Mouse (Mus musculus) embryonic facial prominence, embryonic 11.5 days (tissue): Measurements from ENCODE around the gene Cdr2. TPM values are rescaled to one million over a fixed set of nuclear protein-coding genes. Genes with fewer than 3 reads are reported as not detected.
A peak's percentile ranks its signal among the peaks of the same experiment; 100 is the strongest.
"Not testable (repeated sequence)": the region's sequence is repeated elsewhere in the genome, so short reads cannot be mapped to it uniquely, and the experiment has no call there.

ENCODE experiments used
- ATAC-seq: fragments of 200-750 bp; cut with Nextera tagmentation; replicated peaks from 2 replicates; pipeline ENCODE4 v1.8.0; 2017; ENCODE audit warnings: low read depth; ENCODE audit not compliant: insufficient number of reproducible peaks, low FRiP score, low TSS enrichment
- DNase-seq: peaks from one replicate; pipeline ENCODE4 v3.0.0-alpha.2; 2015; ENCODE audit warnings: low spot score
- H3K27ac ChIP-seq: fragments of 300-500 bp; sonication (generic); replicated peaks from 2 replicates; pipeline ENCODE4 v1.5.1; 2014; ENCODE audit warnings: mild to moderate bottlenecking, low read depth, low read length, control low read depth
- H3K27me3 ChIP-seq: fragments of 300-500 bp; sonication (generic); 2 replicates; pipeline ENCODE4 v1.6.1; 2014; ENCODE audit warnings: mild to moderate bottlenecking, low read length, moderate library complexity, mixed read lengths; ENCODE audit not compliant: control insufficient read depth, insufficient read depth
- H3K36me3 ChIP-seq: fragments of 300-500 bp; sonication (generic); replicated peaks from 2 replicates; pipeline ENCODE4 v1.6.1; 2014; ENCODE audit warnings: low read depth, mild to moderate bottlenecking, low read length, moderate library complexity, mixed read lengths; ENCODE audit not compliant: control insufficient read depth, insufficient read depth
- H3K4me1 ChIP-seq: fragments of 300-500 bp; sonication (generic); 2 replicates; pipeline ENCODE4 v1.6.1; 2014; ENCODE audit warnings: low read length, mixed read lengths; ENCODE audit not compliant: control insufficient read depth, insufficient read depth
- H3K4me2 ChIP-seq: fragments of 300-500 bp; sonication (generic); 2 replicates; pipeline ENCODE4 v1.6.1; 2014; ENCODE audit warnings: low read depth, mild to moderate bottlenecking, control low read depth, low read length, moderate library complexity
- H3K4me3 ChIP-seq: fragments of 300-500 bp; sonication (generic); 2 replicates; pipeline ENCODE4 v1.5.1; 2014; ENCODE audit warnings: low read depth, low read length, control low read depth
- H3K9ac ChIP-seq: fragments of 300-500 bp; sonication (generic); replicated peaks from 2 replicates; pipeline ENCODE4 v1.6.1; 2014; ENCODE audit warnings: mild to moderate bottlenecking, control low read depth, low read length
- H3K9me3 ChIP-seq: fragments of 300-500 bp; sonication (generic); replicated peaks from 2 replicates; pipeline ENCODE4 v1.6.1; 2016; ENCODE audit warnings: mild to moderate bottlenecking, low read length, inconsistent platforms, mixed read lengths; ENCODE audit not compliant: control insufficient read depth
- WGBS: fragments of 180-500 bp; shearing (Covaris S2); extraction: QIAGEN DNeasy Blood & Tissue Kit; methylation state at CpG from one replicate; pipeline ENCODE4 v1.1.7; 2014; 5-methylcytosine and 5-hydroxymethylcytosine counted together
- polyA plus RNA-seq: library from polyadenylated mRNA; unstranded; fragments of >200 nt; fragmentation: Nextera tagmentation; extraction: Ambion mirVana; gene quantifications from 2 replicates; pipeline ENCODE4 v1.2.1, GENCODE M21; 2014

Cdr2 gene
- 12.7 and 14.7 TPM in 2 replicates for polyA plus RNA-seq

DNA sequence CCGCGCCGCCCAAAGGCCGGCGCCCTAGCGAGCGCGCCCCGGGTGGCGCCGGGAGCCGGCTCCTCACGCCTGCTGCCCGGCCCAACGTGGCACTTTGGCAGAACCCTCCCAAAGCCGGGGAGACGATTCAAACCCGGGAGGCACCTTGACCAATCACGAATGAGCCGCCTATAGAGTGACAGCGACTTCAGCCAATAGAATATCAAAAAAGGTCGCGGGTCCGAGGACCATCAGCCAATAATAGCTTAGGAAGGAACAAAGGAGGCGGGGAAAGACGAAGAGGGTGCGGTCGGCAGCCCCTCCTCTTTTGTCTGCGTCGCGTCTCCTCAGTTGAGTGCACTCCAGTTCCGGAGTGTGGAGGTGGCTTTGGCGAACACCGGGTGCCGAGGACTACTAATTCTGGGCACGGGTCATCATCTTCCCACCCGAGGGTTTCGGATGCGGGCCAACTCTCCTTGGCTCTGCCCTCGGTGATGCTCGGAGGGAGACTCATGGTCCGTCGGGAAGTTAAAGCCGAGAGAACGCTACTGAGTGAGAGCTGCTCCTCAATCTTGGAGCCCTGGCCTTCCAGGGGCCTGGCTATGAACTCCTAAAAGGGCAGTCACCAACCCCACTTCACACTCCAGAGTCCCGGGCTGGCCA is at the start of gene Cdr2, which contains the start of gene Mfsd13b:
TSS of gene Cdr2 (minus strand) at position 113 of the 642 bp plus-strand sequence.
TSS of gene Mfsd13b (plus strand) at position 310 of the 642 bp plus-strand sequence.
- H3K27me3 ChIP-seq = no peaks in the 10 kb centered on the region
- no peaks in the 10 kb centered on the region for H3K36me3 ChIP-seq
- H3K4me2 ChIP-seq = peak within 1 kb of the TSS; percentile 83
- no peaks in the 10 kb centered on the region for H3K4me1 ChIP-seq
- no peaks in the 10 kb centered on the region for H3K9me3 ChIP-seq
- DNase-seq (peak; percentile 99), ATAC-seq (peak; percentile 95)
- H3K27ac ChIP-seq = peak within 1 kb of the TSS; percentile 72
- H3K9ac ChIP-seq = peak within 1 kb of the TSS; percentile 83
- under 1% methylated on average over 46 of the region's 46 CpGs for WGBS
- H3K4me3 ChIP-seq = peak within 1 kb of the TSS; percentile 95

DNA sequence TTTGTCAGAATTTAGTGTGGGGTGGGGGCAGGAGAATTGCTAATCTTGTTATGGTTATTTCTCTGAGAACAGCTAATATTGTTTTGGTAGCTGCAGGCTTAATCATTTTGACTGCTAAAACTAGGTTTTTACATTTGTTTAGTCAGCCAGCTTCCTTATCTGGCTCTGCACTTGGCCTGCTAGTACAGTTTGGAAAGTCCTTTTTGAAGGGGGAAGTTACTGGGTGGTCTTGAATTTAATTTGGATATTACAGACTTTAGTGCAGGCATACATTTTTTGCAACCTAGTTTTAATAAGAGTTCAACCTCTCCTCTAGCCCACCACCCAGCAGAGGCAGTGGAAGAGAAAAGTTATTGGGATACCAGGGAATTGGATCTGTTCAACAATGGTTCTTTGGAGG is 47.8 kb upstream of the Cdr2 start:
- not testable (repeated sequence) for H3K36me3 ChIP-seq, H3K27me3 ChIP-seq, H3K27ac ChIP-seq, H3K9me3 ChIP-seq, H3K9ac ChIP-seq, H3K4me2 ChIP-seq, H3K4me3 ChIP-seq, H3K4me1 ChIP-seq, DNase-seq, ATAC-seq

DNA sequence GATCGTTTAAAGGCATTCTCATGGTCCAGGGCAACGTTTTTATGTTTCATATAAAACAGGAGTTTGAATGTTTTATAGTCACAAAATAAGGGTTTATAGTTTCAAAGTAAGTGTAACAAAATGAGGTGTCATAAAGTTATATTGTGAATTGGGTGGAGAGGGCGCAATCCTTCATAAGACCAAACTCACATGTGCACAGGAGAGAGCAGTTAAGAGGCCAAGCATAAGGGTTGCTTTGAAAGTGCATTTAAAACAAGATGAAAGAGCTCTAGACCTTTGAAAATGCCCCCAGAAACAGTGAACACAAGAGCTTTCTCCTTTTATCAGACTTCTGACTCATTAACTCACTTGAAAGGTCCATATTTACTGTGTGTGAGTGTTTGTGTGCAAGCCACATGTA is 44.2 kb upstream of the Cdr2 start:
- Histone ChIP-seq H3K4me2 (no peak overlapping the region), H3K4me1 (no peaks in the 10 kb centered on the region), H3K27me3 (no peaks in the 10 kb centered on the region), H3K36me3 (no peaks in the 10 kb centered on the region), H3K9ac (no peak overlapping the region), H3K4me3 (no peak overlapping the region), H3K27ac (no peak overlapping the region), H3K9me3 (no peaks in the 10 kb centered on the region)
- DNase-seq = no peak
- WGBS = 66% methylated on average over 3 of the region's 3 CpGs
- no peak for ATAC-seq

DNA sequence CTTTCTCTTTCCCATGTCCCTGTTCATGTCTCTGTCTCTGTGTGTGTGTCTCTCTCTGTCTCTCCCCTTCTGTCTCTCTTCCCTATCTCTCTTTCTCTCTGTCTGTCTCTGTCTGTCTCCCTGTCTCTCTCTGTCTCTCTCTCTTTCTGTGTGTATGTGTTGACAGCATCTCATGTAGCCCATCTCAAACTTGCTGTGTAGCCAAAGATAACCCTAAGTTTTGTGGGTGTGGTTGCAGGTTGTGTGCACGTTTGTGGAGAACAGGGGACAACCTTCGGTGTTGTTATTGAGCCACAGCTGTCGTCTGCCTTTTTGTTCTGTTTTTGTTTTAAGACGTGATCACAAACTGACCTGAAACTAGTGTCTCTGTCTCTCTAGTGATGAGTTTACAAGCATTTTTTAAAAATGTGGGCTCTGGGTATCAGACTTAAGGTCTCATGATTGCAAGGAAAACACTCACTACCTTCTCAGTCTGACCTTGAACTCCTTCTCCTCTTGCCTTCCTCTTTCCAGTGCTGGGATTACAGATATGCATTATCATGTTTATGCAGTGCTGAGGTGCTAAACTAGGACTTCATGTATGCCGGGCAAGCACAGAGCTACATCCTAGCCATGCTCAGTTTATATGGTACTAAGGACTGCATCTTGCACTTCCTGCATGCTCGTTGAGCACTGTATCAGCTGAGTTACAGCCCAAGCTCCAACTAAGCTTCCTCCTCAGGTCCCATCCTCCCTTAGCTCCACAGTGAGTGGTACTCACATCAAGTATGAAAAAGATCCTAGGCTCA is 43.3 kb upstream of the Cdr2 start:
- DNase-seq = no peak
- no peak overlapping the region for H3K27ac ChIP-seq
- no peak overlapping the region for H3K4me3 ChIP-seq
- 75% methylated on average over 6 of the region's 6 CpGs for WGBS
- no peaks in the 10 kb centered on the region for H3K9me3 ChIP-seq
- H3K4me2 ChIP-seq = no peak overlapping the region
- no peak overlapping the region for H3K9ac ChIP-seq
- no peaks in the 10 kb centered on the region for H3K4me1 ChIP-seq
- ATAC-seq = no peak
- no peaks in the 10 kb centered on the region for H3K36me3 ChIP-seq
- H3K27me3 ChIP-seq = no peaks in the 10 kb centered on the region

DNA sequence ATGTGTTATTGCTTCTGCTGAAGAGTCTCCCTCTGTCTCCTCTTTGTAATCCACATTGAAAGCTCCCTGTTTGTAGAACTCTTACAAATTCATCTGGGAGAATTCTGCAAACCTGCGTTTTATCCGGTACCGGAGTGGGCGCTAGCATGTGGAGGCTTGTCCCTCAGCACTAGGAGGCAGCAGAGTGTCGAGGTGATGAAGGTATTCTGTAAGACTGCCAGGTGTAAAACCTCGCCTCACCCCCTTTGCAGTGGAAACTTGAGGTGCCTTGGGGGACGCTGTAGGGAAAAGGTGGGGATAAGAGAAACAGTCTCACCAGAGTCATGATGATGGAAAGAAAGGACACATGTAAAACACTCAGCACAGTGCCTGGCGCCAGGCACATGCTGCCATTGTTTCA is 38.2 kb upstream of the Cdr2 start:
- WGBS = 32% methylated on average over 8 of the region's 8 CpGs
- DNase-seq (peak; percentile 15), ATAC-seq (no peak)
- Histone ChIP-seq H3K9me3 (no peaks in the 10 kb centered on the region), H3K4me1 (no peaks in the 10 kb centered on the region), H3K27me3 (no peaks in the 10 kb centered on the region), H3K9ac (no peak overlapping the region), H3K4me3 (no peak overlapping the region), H3K27ac (no peak overlapping the region), H3K36me3 (no peaks in the 10 kb centered on the region), H3K4me2 (no peak overlapping the region)

DNA sequence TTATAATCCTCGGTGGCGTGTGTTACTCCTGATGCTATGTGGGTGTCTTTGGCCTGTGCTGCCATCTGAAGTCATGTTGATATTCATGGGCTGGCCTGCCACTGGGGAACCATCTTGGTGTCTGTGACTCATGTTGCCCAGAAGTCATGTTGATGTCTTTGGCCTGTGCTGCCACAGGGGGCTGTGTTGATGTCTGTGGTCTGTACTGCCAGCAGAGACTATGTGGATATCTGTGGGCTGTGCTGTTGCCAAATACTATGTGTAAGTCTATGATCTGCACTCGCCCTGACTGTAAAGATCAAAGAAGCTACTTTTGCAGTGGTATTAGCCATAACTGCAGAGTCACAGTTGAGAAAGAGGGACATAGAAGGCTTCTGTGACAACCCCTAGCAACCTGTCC is 36.7 kb upstream of the Cdr2 start:
- WGBS = 89% methylated on average over 3 of the region's 3 CpGs
- no peak overlapping the region for H3K9ac ChIP-seq
- no peaks in the 10 kb centered on the region for H3K9me3 ChIP-seq
- H3K27ac ChIP-seq = no peak overlapping the region
- H3K4me2 ChIP-seq = no peak overlapping the region
- no peak for DNase-seq
- no peaks in the 10 kb centered on the region for H3K4me1 ChIP-seq
- no peaks in the 10 kb centered on the region for H3K36me3 ChIP-seq
- ATAC-seq = no peak
- H3K4me3 ChIP-seq = no peak overlapping the region
- no peaks in the 10 kb centered on the region for H3K27me3 ChIP-seq

DNA sequence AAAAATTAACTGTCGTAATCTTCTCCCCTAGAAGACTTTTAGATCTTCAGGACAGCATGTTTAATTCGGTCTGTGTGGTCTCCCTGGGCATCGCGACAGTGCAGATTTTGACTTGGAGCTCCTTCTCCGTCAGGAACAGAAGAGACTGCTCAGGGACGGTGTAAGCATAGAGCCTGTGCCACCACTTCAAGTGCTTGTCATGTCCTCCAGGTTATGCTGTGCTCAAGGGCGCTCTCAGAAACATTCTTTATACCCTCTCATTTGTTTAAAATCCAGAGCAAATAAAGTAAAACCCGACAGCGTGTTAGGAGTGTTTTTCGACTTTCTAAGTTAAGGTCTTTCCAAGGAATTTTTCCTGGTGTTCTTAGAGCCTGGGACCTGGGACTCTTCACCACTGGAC is 32.4 kb upstream of the Cdr2 start:
- no peak for DNase-seq
- Histone ChIP-seq H3K4me3 (no peak overlapping the region), H3K27me3 (no peaks in the 10 kb centered on the region), H3K9ac (no peak overlapping the region), H3K9me3 (no peaks in the 10 kb centered on the region), H3K27ac (no peak overlapping the region), H3K4me2 (no peak overlapping the region), H3K4me1 (no peaks in the 10 kb centered on the region), H3K36me3 (no peaks in the 10 kb centered on the region)
- 90% methylated on average over 10 of the region's 10 CpGs for WGBS
- ATAC-seq = no peak
